Mouse (Mus musculus): Measurements from ENCODE around the gene Zdhhc13. TPM values are rescaled to one million over a fixed set of nuclear protein-coding genes. Genes with fewer than 3 reads are reported as not detected.

Gene Zdhhc13
- polyA plus RNA-seq, 1 experiment from 2014 or later, result 16.4 TPM

- Histone ChIP-seq H3K27ac (no peak overlapping the region), H3K27me3 (no peaks in the 10 kb centered on the region), H3K4me2 (no peak overlapping the region), H3K36me3 (peaks cover 36% of the 10 kb centered on the region), H3K4me1 (replicated peaks) (0 out of 2 replicates have a peak, but pooled peaks cover 8% of the 10 kb centered on the region), H3K9ac (no peak overlapping the region), H3K4me3 (replicated peaks) (no peak overlapping the region), H3K9me3 (replicated peaks) (no peaks in the 10 kb centered on the region)
- 47% methylated on average over 5 of the region's 5 CpGs for WGBS (ENCODE audit: insufficient replicate concordance)
- DNase-seq (no peak), ATAC-seq (ENCODE audit: low read depth) (no peak)
Measured at GRCm38 (mm10) chr7:48829177-48829910, 40.5 kb downstream of the Zdhhc13 start.

DNA sequence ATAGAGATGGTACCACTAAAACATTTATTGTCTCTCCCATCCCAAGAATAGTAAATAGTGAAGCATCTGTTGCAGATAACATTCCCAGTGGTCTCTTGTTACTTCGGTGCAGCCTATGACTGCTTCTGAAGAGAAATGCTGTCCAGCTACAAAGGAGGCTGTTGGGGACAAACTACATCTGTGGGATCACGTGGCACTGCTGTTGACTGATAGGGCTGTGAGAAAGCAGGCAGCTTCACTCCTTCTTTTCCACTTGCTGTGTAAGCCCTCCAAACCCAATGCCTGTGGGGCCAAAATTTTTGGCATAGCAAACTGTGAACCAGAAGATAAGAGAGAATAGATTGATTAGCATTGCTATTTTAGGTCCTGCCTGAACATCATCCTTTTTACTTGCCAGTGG lies 41.6 kb downstream of the Zdhhc13 start:
- Histone ChIP-seq H3K4me2 (no peak overlapping the region), H3K9ac (no peak overlapping the region), H3K27me3 (no peaks in the 10 kb centered on the region), H3K4me1 (replicated peaks) (0 out of 2 replicates have a peak, but pooled peaks cover 8% of the 10 kb centered on the region), H3K27ac (no peak overlapping the region), H3K36me3 (peaks cover 26% of the 10 kb centered on the region), H3K4me3 (replicated peaks) (no peak overlapping the region), H3K9me3 (replicated peaks) (no peaks in the 10 kb centered on the region)
- WGBS (ENCODE audit: insufficient replicate concordance), result 23% methylated on average over 2 of the region's 2 CpGs
- no peak for ATAC-seq (ENCODE audit: low read depth)
- DNase-seq, result no peak

GRCm38 (mm10) chr7:48832735-48833134 lies 43.9 kb downstream of the Zdhhc13 start:
- peaks cover 6% of the 10 kb centered on the region for H3K36me3 ChIP-seq
- H3K4me3 ChIP-seq (replicated peaks), result no peak overlapping the region
- no peaks in the 10 kb centered on the region for H3K9me3 ChIP-seq (replicated peaks)
- H3K9ac ChIP-seq, result no peak overlapping the region
- no peak overlapping the region for H3K27ac ChIP-seq
- H3K4me2 ChIP-seq, result no peak overlapping the region
- WGBS (ENCODE audit: insufficient replicate concordance), result 37% methylated on average over 1 of the region's 1 CpGs
- 0 out of 2 replicates have a peak, but pooled peaks cover 8% of the 10 kb centered on the region for H3K4me1 ChIP-seq (replicated peaks)
- DNase-seq (no peak), ATAC-seq (ENCODE audit: low read depth) (no peak)
- H3K27me3 ChIP-seq, result no peaks in the 10 kb centered on the region

- no peak overlapping the region for H3K4me2 ChIP-seq
- H3K9ac ChIP-seq, result no peak overlapping the region
- no peak overlapping the region for H3K27ac ChIP-seq
- DNase-seq (no peak), ATAC-seq (ENCODE audit: low read depth) (no peak)
- no peaks in the 10 kb centered on the region for H3K27me3 ChIP-seq
- H3K9me3 ChIP-seq (replicated peaks), result no peaks in the 10 kb centered on the region
- H3K36me3 ChIP-seq, result no peaks in the 10 kb centered on the region
- H3K4me1 ChIP-seq (replicated peaks), result 0 out of 2 replicates have a peak, but pooled peaks cover 4% of the 10 kb centered on the region
- WGBS (ENCODE audit: insufficient replicate concordance), result 54% methylated on average over 4 of the region's 4 CpGs
- no peak overlapping the region for H3K4me3 ChIP-seq (replicated peaks)
Measured at GRCm38 (mm10) chr7:48834371-48834970, 45.7 kb downstream of the Zdhhc13 start.

DNA sequence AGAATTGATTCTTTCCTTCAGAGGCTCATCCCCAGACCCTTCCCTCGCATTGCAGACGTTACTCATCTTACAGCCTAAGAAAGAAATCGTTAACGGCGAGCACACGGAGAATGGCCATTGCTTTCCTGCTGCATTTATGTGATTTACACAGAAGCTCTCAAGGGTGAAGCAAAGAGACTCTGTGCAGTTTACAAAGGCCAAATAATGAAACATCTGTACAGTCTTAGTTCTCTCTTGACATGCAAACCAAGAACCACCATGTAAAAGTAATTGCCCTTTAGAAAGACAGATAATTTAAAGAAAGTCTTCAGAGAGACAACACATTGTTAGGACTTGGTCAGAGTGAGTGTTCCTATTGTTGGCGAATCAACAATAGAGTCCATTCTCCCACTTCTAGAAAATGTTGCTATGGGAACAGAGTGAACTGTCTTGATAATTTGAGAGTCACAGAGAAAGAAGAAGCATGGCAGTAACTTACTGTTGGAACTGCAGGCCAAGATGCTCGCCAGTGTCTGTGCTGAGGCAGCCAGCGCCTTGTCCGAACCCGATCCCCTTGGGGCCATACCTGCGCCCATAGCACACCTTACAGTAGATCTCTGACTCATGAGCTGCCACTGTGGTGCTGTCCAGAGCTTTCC lies 46.3 kb downstream of the Zdhhc13 start:
- Histone ChIP-seq H3K4me1 (replicated peaks) (no peaks in the 10 kb centered on the region), H3K4me2 (no peak overlapping the region), H3K4me3 (replicated peaks) (no peak overlapping the region), H3K27ac (no peak overlapping the region), H3K27me3 (no peaks in the 10 kb centered on the region), H3K9ac (no peak overlapping the region), H3K9me3 (replicated peaks) (no peaks in the 10 kb centered on the region), H3K36me3 (no peaks in the 10 kb centered on the region)
- DNase-seq, result no peak
- no peak for ATAC-seq (ENCODE audit: low read depth)
- WGBS (ENCODE audit: insufficient replicate concordance), result 80% methylated on average over 12 of the region's 12 CpGs

GRCm38 (mm10) chr7:48836949-48837348 lies 48.1 kb downstream of the Zdhhc13 start:
- H3K27me3 ChIP-seq, result no peaks in the 10 kb centered on the region
- no peak overlapping the region for H3K4me3 ChIP-seq (replicated peaks)
- no peak overlapping the region for H3K9ac ChIP-seq
- ATAC-seq (ENCODE audit: low read depth) (no peak), DNase-seq (no peak)
- H3K36me3 ChIP-seq, result no peaks in the 10 kb centered on the region
- WGBS (ENCODE audit: insufficient replicate concordance), result 30% methylated on average over 6 of the region's 6 CpGs
- H3K9me3 ChIP-seq (replicated peaks), result no peaks in the 10 kb centered on the region
- H3K27ac ChIP-seq, result no peak overlapping the region
- H3K4me2 ChIP-seq, result no peak overlapping the region
- no peaks in the 10 kb centered on the region for H3K4me1 ChIP-seq (replicated peaks)

DNA sequence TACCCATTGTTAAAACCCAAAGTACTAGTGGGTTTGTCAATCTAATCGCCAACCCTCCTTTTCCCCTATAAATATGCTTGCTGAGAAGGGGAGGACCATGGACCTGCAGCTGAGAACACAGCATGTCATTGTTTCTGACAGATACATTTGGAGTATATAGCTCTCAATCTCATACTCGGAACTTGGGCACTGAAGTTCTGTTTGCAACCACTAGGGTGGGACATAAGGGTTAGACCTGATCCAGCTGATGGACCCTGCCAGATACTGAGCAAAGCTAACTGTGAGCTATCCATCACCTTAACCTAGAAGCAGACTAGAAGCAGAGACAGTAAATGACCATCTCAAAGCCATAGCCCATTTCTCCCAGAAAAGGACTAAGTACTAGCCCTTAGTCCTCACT lies 49.6 kb downstream of the Zdhhc13 start:
- DNase-seq (no peak), ATAC-seq (ENCODE audit: low read depth) (no peak)
- Histone ChIP-seq H3K9me3 (replicated peaks) (no peaks in the 10 kb centered on the region), H3K4me2 (no peak overlapping the region), H3K27me3 (no peaks in the 10 kb centered on the region), H3K4me1 (replicated peaks) (no peaks in the 10 kb centered on the region), H3K9ac (no peak overlapping the region), H3K4me3 (replicated peaks) (no peak overlapping the region), H3K27ac (no peak overlapping the region), H3K36me3 (no peaks in the 10 kb centered on the region)
- 48% methylated on average over 2 of the region's 2 CpGs for WGBS (ENCODE audit: insufficient replicate concordance)

DNA sequence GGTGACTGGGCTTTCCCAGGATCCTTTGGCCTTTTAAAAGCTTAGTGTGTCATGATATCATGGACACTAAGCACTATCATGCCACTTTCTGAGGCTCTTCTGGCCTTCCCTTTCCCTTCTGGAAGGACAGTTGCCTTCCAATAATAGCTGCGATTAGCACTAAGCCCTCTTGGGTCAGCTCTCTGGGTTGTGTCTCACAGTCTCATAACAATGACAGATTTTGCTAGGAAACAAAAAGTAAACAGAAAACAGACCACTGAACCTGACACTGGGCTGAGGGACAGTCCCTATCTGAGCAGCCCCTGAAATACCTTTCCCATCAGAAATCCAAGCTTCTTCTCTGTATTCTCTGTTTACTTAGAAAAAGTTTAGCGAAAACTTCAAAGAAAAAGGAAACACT lies 51.7 kb downstream of the Zdhhc13 start:
- Histone ChIP-seq H3K9ac (no peak overlapping the region), H3K27me3 (no peaks in the 10 kb centered on the region), H3K27ac (no peak overlapping the region), H3K36me3 (no peaks in the 10 kb centered on the region), H3K4me1 (replicated peaks) (no peaks in the 10 kb centered on the region), H3K4me3 (replicated peaks) (no peak overlapping the region), H3K9me3 (replicated peaks) (no peaks in the 10 kb centered on the region), H3K4me2 (no peak overlapping the region)
- ATAC-seq (ENCODE audit: low read depth) (no peak), DNase-seq (no peak)
- 62% methylated on average over 2 of the region's 2 CpGs for WGBS (ENCODE audit: insufficient replicate concordance)

DNA sequence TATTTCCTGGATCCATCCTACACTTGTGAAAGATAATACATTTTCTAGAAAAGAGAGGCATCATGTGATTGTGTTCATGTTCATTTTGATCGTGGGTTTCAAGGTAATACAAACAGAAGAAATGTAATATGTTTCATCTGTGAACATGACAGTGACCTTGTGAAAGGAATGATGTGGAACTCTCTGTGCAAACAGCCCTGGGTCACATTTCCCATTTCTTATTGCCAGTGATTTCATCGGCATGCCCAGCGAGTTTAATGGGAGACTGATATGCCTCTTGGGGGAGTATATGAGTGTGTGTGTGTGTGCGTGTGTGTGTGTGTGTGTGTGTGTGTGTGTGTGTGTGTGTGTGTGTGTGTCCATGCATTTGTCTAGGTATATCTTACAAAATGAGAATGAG lies 52.7 kb downstream of the Zdhhc13 start:
- no peaks in the 10 kb centered on the region for H3K9me3 ChIP-seq (replicated peaks)
- H3K4me2 ChIP-seq, result no peak overlapping the region
- no peak overlapping the region for H3K9ac ChIP-seq
- H3K27me3 ChIP-seq, result no peaks in the 10 kb centered on the region
- no peaks in the 10 kb centered on the region for H3K36me3 ChIP-seq
- 61% methylated on average over 4 of the region's 4 CpGs for WGBS (ENCODE audit: insufficient replicate concordance)
- no peak overlapping the region for H3K27ac ChIP-seq
- DNase-seq, result no peak
- no peak overlapping the region for H3K4me3 ChIP-seq (replicated peaks)
- no peaks in the 10 kb centered on the region for H3K4me1 ChIP-seq (replicated peaks)
- ATAC-seq (ENCODE audit: low read depth), result no peak

DNA sequence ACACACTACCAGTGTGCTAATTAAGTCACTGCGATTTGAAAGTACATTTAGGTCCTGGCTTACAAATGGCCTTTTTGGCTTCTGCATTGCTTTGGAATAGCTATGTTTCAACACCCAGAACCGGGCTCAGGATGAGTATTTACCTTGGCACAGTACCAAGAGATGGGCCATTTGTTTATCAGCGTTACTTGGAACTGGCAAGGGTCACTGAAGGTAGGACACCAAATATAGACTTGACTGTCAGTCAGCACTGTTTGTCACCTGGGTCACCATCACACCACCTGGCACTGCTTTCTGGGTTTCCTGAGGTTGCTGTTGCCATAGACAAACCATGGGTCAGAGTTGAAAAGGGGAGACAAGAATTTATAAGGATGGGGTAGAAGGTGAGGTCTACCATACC lies 53.5 kb downstream of the Zdhhc13 start:
- Histone ChIP-seq H3K4me1 (replicated peaks) (no peaks in the 10 kb centered on the region), H3K36me3 (no peaks in the 10 kb centered on the region), H3K9ac (no peak overlapping the region), H3K27me3 (no peaks in the 10 kb centered on the region), H3K4me2 (no peak overlapping the region), H3K4me3 (replicated peaks) (no peak overlapping the region), H3K27ac (no peak overlapping the region), H3K9me3 (replicated peaks) (no peaks in the 10 kb centered on the region)
- WGBS (ENCODE audit: insufficient replicate concordance), result 54% methylated on average over 3 of the region's 3 CpGs
- ATAC-seq (ENCODE audit: low read depth) (no peak), DNase-seq (no peak)

DNA sequence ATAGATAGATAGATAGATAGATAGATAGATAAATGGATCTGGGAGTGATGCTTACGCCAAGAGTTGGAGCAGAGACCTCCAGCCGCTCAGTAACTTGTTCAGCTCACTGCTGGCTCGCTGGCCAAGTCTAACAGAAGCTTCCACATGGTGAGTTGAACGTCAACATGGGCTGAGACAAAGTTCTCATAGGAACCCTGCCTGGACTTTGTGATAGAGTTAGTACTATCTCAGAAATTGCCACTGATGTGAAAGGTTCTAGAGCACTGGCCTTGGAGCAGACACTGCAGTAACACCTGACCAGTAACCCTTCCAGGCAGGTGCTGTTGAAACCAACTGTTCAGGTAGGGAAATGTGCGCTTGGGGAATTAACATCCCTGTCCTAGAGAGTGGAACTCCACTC lies 54.7 kb downstream of the Zdhhc13 start:
- Histone ChIP-seq H3K4me1 (replicated peaks) (no peaks in the 10 kb centered on the region), H3K4me2 (no peak overlapping the region), H3K27me3 (no peaks in the 10 kb centered on the region), H3K9ac (no peak overlapping the region), H3K36me3 (no peaks in the 10 kb centered on the region), H3K4me3 (replicated peaks) (no peak overlapping the region), H3K27ac (no peak overlapping the region), H3K9me3 (replicated peaks) (no peaks in the 10 kb centered on the region)
- ATAC-seq (ENCODE audit: low read depth), result no peak
- WGBS (ENCODE audit: insufficient replicate concordance), result 61% methylated on average over 5 of the region's 5 CpGs
- no peak for DNase-seq
